Mouse (Mus musculus) adrenal gland, adult 2 months (tissue): ENCODE measurements around the gene Slc34a3. TPM values are rescaled to one million over a fixed set of nuclear protein-coding genes. Genes with fewer than 3 reads are reported as not detected.
"Not testable (repeated sequence)": the region's sequence is repeated elsewhere in the genome, so short reads cannot be mapped to it uniquely, and the experiment has no call there.

Source experiments
- DNase-seq: peaks from one replicate; pipeline ENCODE4 v3.0.0; 2021
- long read RNA-seq: library from polyadenylated mRNA; stranded (forward); transcript quantifications from one replicate; pipeline ENCODE4 v2.0.0, GENCODE M21; 2021
- polyA plus RNA-seq: library from polyadenylated mRNA; depleted of rRNA; stranded (reverse); fragments of >200 nt; gene quantifications from 2 replicates; pipeline ENCODE4 v1.2.3, GENCODE M21; 2012; rRNA removed
- total RNA-seq, 2 experiments: library from RNA; stranded (reverse); gene quantifications; 2 replicates each; pipeline ENCODE4 v1.2.3; 2021

Slc34a3 gene
- total RNA-seq (not detected), polyA plus RNA-seq (not detected in 2 replicates)
- long read RNA-seq: 0 reads

DNA sequence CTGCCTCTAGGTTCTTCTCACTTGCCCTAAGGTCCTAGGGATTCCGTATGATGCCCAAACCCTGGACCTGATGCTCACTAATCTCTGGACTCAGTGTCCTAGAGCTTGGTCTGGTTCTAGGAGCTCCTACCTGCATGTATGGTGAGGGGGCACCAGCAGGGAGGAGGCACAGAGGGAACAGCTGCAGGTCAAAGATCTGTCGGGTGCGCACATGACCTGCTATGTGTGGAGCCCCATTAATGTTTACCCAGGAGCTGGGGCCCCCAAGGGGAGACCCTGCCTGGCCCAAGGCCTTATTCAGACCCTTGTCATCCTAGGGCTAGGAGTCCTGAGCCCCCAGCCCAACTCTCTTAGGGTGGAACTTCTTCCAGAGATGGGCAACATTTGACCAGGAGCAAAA is at the start of gene Slc34a3:
Gene Slc34a3 (minus strand): TSS at position 315 of the 400 bp plus-strand sequence.
- no peak for DNase-seq

GRCm38 (mm10) chr2:25278928-25279882 is 45.0 kb upstream of the Slc34a3 start:
- peak; percentile 75 for DNase-seq

DNA sequence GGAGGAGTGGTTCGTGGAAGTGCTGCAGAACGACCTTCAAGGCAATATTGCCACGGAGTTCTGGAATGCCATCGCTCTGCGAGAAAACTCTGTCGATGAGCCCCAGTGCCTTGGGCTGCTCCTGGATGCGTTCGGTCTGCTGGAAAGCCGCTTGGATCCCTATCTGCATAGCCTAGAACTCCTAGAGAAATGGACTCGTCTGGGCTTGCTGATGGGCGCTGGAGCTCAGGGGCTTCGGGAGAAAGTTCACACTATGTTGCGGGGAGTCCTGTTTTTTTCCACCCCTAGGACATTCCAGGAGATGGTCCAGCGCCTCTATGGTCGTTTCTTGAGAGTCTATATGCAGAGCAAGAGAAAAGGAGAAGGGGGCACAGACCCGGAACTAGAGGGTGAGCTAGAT is 38.8 kb upstream of the Slc34a3 start:
- DNase-seq: no peak

- DNase-seq: no peak
Measured at GRCm38 (mm10) chr2:25272515-25272914, 38.4 kb upstream of the Slc34a3 start.

- peak; percentile 98 for DNase-seq
Measured at GRCm38 (mm10) chr2:25271827-25272511, 37.8 kb upstream of the Slc34a3 start, which contains the start of the genes Ssna1 and Anapc2. TSS of gene Ssna1 (minus strand) at chr2:25272438. TSS of gene Anapc2 (plus strand) at chr2:25272478.

DNA sequence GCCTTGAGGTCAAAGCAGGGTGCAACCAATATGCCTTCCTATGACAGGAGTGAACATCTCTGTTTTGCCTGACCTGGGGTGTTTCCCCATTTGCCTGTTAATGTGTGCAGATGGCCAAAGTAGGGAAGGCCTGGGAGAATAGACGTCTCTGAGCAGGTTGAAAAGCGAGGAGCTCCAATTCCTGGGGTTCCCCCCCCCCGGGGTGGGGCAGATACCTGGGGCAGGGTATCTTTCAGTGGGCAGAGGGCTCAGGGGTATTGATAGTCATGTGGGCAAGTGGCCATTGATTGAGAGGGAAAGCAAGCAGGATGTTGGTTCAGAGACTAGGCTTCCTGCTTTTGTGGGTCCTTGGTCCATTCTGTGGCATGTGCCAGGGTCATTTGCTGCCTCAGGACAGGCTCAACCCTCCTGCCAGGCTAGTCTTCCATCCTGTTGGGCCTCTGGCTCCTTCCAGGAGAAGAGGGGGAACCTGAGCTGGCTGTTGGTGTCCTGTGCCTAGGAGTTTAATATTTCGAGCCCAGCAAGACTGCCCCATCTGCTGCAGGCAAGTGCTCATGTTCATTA is 33.7 kb upstream of the Slc34a3 start:
- DNase-seq: no peak

DNA sequence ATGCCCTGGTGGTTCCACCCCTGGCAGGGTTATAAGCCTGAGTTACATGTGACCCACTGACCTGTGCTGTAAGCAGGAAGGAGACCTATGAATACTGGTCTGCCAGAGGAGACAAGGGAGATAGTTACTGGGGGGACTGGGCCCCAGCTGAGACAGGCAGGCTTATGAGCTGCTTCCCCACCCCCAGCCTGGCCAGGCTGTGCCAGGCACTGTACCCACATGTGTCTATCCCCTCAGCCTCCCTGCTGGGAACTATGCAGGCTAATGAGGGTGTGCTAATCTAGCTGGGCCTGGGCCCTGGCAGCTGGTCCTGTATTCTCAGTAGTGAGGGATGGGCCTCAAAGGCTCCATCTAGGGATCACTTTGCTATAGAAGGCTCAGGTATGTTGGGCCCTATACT is 33.1 kb upstream of the Slc34a3 start:
- no peak for DNase-seq

- DNase-seq: peak; percentile 24
Measured at GRCm38 (mm10) chr2:25266720-25267119, 32.6 kb upstream of the Slc34a3 start.

DNA sequence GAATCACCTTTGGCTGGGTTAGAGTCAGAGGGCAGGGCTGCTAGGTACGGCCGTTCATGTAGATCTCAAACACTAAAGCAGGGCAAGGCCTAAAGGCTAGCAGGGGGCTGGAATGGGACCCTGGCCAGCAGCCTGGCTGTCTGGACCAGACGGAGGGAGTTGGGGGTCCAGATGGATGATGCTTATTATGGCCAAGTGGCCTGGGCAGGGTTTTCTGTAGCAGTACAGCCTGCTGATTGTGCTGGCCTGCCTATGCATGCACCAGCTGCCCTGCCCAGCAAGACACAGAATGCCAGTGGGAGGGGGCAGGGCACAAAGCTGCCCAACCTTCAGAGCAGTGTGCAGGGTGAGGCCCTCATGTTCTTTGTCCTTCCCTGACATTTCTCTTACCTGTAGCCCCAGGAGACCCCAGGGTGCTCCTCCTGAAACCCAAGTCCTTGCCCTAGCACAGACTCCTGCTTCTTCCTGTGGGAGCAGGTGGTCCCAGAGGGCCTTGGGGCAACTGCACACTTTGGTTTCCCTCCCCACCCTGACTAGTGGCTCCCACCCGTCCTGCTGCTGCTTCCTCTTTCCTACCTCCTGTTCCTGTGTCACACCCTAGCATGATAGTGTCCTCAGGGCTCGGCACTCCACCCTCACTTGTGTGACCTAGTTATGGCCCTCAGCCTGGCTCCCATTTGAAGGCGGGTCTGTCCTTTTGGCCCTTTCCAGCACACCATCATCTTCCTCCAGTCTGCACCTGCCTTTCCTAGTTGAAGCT is 31.9 kb upstream of the Slc34a3 start:
- no peak for DNase-seq

DNA sequence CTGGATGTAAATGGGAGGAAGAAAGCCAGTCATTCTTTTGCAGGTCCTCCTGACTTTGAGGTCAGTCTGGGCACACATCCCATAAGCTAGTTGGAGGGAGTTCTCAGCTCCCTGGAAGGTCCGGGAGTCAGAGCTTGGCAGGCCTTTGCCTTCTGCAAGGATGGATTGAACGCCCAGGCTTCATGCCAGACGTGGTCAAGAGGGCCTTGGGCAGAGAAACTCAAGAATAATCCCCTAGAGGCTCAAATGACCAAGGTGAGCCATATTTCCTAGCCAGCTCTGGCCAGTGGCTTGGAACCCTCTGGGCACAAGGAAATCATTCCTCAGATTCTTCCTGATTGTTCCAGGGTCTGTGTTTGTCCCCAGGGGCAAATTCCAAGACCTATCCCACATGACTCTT is 30.7 kb upstream of the Slc34a3 start:
- no peak for DNase-seq

DNA sequence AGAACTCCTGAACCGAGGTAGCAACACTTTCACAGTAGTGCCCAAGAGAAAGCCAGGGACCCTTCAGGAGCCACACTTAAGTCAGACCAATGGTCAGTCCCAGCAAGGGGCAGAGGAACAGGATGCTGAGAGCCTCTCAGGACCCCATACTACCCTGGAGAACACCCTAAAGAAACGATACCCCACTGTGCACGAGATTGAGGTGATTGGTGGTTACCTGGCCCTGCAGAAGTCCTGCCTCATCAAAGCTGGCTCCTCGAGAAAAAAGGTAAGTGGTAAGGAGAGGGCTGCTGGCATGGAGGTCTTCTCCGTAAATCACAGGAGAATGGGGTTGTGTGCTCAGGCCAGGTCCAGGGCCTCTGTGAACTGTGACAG is 30.1 kb upstream of the Slc34a3 start:
- DNase-seq: no peak

DNA sequence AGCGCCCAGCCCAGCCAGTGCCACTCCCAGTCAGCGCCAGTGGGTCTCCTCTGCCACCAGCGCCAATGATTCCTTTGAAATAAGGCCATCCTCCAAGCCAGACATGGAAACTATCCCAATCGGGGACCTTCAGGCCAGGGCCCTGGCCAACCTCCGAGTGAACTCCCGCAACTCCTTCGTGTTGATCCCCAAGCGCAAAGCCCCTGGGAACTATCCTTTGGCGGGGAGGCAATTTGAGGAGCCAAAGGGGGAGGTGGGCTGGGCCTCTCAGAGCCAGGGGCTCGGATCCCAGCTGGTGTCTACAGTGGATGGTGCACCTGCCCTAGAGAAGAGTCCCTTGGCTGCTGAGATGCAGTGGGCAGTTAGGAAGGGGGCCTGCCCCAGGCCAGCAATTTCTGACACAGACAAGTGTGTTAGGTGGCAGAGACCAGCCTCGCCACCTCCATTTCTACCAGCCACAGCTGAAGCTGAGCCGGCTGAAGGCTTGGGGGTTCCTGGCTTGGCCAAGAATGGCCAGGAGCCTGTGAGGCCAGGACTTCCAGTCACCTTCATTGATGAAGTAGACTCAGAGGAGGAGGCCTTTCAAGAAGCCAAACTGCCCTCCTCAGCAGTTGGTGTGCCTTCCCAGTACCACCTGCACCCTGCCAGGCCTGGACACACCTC is 29.6 kb upstream of the Slc34a3 start:
- DNase-seq: no peak

- peak; percentile 70 for DNase-seq
Measured at GRCm38 (mm10) chr2:25262795-25263622, 28.8 kb upstream of the Slc34a3 start.

DNA sequence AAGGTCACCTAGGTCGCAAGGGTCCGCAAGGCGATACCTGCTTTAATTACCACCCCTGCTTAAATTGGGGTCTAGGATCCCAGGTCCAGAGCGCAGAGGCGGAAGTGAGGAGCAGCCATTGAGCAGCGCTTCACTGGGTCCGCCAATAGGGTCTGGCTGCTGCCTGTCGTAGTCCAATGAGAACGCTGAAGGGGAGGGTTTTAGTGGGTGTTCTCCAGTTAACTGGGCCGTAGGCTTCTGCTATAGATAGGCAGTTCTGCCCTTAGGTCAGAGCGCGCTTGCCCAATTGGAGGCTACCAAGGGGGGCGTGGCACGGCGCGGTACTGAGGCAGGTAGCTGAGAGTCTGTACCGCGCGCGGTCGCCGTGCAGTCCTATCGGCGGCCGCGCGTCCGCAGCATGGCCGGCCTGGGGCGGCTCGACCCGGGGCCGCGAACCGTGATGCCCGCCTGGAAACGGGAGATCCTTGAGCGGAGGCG is 28.2 kb upstream of the Slc34a3 start, which contains the start of gene Tprn:
Gene Tprn (plus strand): TSS at position 328 of the 477 bp plus-strand sequence.
- DNase-seq: peak; percentile 98

- DNase-seq: no peak
Measured at GRCm38 (mm10) chr2:25261870-25262269, 27.7 kb upstream of the Slc34a3 start.

- no peak for DNase-seq
Measured at GRCm38 (mm10) chr2:25258887-25259286, 24.7 kb upstream of the Slc34a3 start.

DNA sequence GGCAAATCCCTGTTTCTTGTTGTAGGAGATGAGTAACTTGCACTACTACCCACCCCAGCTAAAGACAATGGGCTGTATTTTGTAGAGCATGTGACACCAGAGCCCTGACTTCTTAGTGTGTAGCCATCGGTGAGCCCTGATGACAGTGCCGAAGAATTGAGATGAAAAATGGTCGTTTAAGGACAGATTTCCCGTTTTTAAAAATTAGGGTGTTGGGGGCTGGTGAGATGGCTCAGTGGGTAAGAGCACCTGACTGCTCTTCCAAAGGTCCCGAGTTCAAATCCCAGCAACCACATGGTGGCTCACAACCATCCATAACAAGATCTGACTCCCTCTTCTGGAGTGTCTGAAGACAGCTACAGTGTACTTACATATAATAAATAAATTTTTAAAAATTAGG is 23.1 kb upstream of the Slc34a3 start:
- DNase-seq: not testable (repeated sequence)

- not testable (repeated sequence) for DNase-seq
Measured at GRCm38 (mm10) chr2:25256443-25257109, 22.4 kb upstream of the Slc34a3 start.

GRCm38 (mm10) chr2:25255284-25255779 is 21.2 kb upstream of the Slc34a3 start, which contains the start of gene Tmem203:
TSS of gene Tmem203 (plus strand) at chr2:25255439.
- peak; percentile 92 for DNase-seq
